Mouse (Mus musculus) naive thymus-derived CD4-positive, alpha-beta T cell, adult 2 months (primary cell): ENCODE measurements around the gene Cttnbp2nl.
A peak's percentile ranks its signal among the peaks of the same experiment; 100 is the strongest.

Source experiments
- DNase-seq: peaks from one replicate; pipeline ENCODE4 v3.0.0-alpha.2; 2011; ENCODE audit warnings: low read depth

Cttnbp2nl gene

DNA sequence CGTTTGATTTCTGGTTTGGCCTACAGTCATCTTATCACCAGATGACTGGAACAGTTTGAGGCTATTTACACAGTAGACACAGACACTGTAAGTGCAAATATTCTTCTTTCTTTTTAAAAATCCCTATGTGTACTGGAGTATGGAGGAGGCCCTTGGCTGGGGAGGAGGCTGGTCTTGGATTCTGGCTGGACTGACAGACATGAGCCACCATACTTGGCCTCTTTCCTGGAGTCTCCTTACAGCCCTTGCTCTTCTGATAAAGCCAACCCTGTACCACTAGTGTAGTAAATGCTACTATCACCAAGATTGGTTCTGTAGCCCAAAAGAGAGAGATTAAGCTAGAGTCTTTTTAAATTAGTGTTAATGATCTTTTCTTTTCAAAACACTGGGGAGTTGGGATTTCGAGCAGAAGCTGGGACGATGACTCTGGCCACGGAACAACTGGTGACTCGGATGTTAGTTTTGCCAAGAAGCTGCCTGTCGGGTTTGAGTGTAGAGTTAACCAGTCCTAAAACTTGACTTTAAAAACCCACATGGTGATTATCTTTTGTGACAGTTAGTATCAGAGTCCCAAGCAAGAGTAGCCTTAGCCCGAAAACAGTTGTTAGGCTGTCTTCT is 40.1 kb downstream of the Cttnbp2nl start:
- DNase-seq: no peak

DNA sequence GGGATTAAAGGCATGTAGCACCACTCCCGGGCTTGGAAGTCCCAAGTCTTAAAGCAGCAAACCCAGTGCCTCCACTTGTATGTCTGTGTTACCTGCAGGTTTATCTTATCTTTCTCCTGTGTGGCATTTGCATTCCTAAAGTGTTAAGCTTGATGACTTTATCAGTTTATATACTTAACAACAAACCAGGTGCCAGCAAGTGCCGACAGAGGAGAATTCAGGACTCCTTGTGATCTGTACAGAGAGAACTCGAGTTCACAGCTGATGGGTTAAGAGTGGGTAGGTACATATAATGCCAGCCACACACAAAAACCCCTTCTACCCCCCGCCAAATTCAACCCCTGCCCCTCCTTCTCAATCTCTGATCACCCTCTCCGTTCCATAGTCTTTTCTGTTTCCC is 41.1 kb downstream of the Cttnbp2nl start:
- DNase-seq: no peak

DNA sequence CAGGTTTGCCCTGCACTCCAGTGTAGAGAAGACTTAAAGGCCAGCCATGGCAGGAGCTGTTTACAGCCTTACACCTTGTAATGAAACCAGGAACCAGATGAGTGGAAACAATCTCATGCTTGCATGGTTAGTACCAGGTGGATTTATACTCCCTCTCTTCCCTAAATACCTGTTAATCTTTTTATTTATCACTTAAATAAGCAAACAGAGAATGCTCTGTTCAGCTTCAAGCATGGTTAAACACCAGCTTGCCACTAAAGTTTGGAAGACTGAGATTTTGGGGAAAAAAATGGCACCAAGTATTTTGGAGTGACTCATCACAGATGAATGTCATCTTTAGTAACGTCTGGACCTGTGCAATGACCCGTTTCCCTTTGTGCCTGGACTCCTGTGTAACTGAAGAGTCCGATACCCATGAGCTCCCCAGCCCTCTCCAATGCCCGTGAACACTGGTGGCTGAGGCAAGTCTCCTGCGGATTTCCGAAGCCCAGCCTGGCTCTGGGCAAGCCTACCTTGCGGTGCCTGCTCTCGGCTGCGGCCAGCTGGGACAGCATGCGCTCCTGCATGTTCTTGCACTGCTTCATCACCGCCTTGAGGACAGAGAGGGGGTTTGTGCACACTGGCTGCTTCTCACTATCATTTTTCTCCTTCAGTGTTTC is 42.1 kb downstream of the Cttnbp2nl start:
- no peak for DNase-seq

DNA sequence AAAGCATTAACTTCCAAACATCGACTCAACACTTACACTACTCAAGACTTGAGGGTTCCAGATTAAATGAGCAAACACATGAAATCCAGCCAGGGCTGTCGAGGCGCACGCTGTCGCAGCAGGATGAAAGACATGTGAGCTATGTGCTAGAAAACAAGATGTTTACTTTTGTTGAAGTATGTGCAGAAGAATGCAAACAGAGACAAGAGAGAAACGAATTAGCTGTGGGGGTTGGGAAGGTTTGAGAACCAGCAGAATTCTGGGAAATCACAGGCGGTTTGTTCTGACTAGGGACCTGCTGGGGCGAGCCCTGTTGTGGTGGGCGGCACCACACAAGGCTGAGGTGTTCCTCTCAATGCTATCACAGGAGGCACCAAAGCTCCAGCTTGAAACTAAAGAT is 44.9 kb downstream of the Cttnbp2nl start:
- no peak for DNase-seq

DNA sequence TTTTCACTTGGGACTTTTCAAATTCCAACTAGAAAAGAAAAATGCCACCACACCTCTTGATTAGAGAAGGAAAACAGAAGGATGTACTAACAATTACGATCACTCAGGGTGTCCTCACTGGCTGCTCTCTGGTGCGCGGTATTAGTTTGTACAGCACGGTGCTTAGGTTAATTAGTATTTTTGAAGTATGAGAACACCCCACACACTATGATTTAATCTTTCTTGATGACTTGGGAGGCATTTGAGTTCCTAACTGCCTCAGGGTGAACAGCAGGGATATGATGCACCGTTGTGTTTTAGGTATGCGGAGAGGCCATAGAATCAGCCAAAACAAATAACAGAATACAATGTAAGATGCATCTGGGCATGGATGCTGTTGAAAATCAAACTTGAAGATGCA is 46.8 kb downstream of the Cttnbp2nl start:
- DNase-seq: no peak

DNA sequence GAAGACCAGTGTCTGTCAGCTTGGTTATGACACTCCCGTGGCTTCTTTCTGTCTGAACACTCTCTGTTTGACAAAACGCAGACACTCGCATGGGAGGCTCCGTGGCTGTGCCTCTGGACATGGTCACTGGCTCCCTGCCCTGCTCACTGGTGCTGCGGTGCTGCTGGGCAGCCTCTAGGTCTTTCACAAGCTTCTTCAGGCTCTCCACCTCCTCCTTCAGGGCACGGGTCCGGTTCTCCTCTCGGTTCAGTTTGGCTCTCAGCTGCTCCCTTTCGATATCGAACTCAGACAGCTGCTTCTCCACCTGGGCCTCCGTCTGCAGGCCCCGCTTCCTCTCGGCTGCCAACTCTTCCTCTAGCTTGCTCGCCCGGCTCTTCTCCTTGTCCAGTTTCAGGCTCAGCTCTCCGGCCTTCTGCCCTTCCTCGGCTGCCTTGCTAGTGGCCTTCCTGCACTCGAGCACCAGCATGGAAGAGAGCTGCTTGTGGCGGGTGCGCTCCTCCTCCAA is 47.3 kb downstream of the Cttnbp2nl start:
- DNase-seq: no peak

DNA sequence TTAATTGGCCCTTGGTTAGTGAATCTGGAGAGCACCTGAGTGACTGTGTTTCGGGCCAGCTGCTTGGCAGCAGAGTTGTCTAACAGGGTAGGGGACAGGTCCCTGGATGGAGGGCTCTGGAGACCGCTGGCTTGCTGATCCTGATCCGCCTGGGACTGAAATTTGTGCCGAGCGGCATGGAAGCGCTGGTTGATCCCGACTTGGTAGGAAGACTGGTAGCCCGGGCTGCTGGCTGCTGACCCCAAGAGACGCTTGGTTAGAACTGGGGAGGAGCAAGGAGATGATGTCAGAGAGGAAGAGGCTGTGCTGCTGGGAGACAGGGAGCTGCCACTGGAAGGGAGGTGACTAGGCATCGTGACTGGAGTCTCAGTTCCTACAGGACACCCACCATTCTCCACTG is 47.9 kb downstream of the Cttnbp2nl start:
- DNase-seq: no peak

DNA sequence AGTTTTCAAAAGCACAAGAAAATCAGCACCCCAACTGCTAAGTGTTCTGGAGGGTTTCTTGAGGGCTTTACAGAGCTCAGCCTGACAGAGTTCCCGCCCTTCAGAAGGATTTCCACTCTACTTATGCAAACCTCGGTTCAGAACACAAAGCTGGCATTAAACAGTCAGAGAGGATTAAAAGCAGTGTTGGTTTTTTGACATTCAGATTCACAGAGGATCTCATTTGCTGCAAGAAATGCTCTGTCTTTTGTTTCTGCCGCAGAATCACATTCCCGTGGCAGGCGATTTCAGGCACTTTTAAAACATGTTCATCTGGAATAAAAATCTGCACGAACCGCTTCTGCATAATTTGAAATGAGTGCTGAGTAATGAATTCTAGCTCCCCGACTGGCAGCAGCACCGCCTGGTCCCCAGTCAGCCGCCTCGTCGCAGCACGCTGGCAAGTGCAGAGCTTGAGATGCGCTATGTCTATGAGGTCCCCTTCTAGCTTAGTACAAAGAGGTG is 48.9 kb downstream of the Cttnbp2nl start:
- DNase-seq: no peak

DNA sequence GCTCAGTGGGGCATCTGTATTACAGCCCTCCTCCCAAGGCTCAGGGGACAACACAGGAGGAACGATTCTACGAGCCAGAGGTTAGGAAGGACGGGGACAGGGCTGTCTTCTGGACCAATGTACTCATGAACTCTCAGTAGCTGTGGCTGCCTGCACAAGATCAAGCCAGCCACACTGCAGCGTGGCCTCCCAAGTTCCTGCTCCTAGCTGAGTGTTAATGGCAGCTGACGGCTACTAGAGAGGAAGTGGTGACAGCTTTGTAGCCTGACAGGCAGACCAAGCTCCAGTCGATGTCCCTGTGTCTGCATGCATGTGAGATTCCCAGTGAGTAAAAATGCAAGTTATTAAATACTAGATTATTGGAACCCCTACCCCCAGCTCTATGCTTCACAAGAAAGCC is 51.6 kb downstream of the Cttnbp2nl start:
- DNase-seq: no peak

DNA sequence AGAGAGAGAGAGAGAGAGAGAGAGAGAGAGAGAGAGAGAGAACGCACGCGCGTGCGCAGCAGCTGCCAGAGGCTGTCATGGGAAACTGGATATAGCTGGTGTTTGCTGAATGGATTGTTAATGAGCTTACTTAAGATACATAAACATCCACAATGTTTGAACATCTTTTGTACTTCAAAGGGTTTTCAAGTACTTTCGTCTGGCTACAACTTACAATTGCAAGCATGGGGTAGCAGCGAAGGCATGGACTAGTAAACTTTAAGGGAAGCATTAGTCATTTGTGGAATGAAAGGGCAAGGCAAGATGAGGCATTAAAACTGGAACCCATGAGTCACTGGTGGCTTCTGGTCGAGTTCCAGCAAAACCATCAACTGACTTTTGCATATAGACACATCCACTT is 52.4 kb downstream of the Cttnbp2nl start:
- no peak for DNase-seq

DNA sequence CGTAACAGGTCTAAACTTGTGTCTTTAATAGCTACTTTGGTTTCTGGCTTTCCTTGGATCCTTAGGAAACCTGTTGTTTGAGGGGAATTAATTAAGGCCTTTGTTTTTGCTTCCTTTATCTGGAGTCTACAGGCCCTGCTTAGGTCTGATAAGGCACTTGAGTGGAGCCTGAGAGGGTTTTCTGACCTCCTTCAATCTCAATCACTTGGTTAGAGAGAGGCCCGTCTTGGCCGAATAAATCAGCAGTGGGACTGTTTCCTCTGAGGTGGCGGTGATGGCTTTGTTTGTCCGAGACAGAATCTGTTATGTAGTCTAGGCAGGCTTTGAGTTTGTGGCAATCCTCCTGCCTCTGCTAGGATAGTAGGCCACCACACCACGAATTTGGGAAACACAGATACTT is 55.4 kb downstream of the Cttnbp2nl start:
- DNase-seq: no peak

DNA sequence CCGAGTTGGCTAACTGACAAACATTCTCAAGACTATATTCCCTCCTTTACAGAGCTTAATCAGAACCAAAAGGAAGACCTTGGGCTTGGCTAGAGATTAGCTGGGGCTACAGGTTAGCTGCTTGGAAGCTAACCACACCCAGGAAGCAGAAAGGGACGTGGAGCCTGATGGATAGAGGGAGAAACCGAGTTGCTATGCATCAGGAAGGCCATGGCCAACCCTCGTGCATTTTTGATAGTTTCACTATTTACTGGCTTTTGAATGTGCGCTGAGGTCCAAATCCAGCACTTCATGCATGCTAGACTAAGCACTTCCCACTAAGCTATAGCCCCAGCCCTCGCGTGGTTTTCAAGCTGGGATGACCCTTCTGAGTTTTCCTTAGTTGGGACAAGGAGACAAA is 57.2 kb downstream of the Cttnbp2nl start:
- no peak for DNase-seq

DNA sequence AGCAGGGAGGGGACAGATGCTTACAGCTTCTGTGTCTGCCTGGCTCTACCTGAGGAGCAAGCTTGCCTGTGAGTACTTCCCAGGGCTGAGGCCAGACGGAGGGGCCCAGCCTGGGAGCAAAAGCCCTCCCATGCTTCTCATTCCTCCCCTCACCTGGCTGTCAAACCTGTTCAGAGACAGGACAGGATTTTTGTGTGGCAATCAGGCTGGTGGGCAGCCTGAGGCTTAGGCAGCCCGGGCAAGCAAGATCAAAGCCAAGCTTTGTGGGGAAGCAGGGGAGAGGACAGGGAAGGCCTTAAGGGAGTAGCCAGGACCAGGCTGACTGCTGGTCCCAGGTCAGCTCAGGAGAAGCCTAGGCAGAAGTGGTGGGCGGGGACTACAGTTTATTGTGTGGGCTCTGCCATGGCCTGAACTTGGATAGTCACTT is 58.5 kb downstream of the Cttnbp2nl start:
- no peak for DNase-seq

DNA sequence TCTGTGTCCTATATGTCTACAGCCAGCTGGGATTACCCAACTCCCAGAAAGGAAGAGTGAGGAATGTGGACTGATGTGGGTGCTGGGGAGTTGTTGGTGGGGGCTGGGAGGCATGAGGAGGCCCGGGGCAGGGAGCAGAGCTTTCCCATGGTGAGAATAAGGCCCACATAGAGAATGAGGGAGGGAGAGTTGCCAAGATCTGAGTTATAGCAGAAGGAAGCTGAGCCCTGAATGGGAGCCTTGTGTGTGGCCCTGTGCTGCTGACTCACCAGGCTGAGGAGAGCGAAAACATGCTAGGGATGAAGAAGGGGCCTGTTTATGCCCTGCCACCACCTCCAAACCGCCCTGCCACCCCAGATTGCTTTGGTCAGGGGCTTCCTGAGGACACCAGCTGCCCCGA is 59.1 kb downstream of the Cttnbp2nl start:
- DNase-seq: no peak

DNA sequence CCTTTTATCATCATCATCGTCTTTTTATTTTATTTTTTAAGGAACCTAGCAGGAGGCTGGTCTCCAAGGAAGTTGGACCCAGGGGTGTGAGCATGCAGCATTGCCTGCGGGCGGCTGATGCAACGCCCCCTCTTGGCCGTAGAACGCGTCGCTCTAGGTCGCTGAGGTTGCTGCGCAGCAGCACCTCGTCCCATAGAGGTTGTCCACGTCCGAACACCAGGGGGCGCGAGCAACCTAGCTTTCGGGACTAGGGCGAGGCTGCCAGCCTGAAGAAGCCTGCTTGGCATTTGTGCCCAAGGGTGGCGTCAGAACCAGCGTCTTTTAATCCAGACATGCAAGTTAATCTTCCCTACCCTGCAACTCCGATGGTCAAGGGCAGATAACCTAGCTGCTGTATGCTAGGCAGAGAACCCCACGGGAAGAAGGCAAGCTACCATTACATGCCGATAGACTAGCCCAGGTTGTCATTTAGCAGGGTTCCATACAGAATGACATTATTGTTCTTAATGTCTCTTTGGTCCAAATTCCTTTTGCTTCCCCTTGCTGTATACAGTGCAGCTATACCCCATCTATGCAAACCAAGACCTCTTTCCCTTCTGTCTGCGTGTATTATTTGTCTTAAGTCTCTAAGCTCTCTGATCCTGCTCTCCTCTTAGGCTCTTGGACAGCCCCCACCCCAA is 60.1 kb downstream of the Cttnbp2nl start:
- DNase-seq: peak; percentile 84

DNA sequence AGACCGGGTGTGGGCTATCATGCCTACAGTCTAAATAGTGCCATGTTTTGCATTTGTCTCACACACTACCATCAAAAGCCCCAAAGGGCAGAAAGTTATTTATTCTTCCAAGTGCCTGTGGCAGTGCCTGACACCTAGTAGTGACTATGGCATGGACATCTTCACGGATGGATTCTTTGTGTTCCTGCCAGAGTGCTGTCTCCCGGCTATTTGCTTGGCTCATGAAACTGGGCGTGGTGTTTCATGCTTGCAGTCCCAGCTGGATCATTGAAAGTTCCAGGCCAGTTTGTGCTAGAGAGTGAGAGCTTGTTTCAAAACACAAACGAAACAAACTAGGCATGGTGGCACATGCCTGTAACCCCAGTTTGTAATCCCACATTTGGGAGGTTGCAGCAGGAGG is 61.2 kb downstream of the Cttnbp2nl start:
- DNase-seq: no peak

DNA sequence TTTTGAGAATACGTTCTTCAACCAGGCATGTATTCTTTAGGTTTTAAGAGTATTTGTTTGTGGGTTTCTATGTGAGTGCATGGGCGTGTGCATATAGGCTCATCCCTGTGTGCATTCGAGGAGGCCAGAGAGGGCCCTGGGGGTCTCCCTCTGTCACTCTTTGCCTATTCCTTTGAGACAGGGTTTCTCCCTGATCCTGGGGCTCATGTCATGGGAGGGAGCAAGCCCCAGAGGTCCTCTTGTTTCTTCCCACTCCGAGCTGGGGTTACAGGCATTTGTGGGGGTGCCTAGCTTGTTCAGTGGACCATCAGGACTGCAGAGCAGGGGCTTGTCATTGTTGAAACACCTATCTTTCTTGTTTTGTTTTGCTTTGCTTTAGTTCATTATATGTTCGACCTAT is 65.1 kb downstream of the Cttnbp2nl start:
- no peak for DNase-seq

DNA sequence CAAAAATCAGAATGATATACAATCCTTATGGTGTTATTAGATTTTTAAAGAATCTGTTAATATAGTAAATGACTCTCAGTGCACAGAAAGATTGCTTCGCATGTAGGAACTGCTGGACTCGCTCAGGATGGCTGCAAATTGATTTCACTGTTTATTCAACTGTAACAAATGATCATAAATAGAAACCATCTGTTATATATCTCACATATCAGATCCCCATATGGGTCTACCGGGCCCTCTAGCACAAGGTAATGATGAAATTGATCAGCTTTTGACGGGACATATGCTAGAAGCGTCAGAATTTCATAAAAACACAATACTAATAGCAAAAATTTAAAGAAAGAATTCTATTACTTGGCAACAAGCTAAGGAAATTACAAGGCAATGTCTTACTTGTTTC is 73.2 kb downstream of the Cttnbp2nl start:
- no peak for DNase-seq

DNA sequence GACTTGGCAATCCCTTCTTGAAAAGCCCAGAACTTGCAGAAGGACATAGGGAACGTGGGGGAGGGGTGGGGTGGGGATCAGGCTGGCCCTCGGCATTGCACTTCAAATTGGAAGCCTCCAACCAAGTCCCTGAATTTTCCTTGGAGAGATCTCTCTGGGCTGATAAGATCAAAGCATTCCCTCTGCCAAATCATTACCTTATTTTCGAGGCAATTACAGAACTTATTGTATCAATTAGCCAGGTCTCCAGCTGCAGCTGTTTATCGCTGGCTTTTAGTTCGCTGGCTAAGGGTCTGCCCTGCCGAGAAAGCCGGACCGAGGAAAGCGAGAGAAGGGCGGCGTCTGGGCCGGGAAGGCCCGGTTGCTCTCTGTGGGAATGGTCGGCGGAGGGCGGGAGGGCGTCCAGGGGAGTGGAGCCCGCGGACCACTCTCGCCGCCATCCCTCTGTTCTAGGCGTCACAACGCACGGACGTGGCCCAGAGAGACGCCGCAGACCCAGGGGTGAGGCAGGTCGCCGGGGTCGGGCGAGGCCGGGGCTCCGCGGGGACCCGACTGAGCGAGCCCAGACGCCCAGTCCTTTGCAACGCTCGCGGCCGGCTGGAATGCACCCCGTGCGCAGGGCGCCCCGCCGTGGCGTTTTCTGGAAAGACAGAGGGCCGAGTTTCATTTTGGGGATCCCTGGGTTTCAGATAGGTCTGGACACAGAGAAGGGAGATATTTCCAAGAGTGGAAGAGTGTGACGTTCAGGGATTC is 85.2 kb downstream of the Cttnbp2nl start:
- DNase-seq: peak; percentile 72

DNA sequence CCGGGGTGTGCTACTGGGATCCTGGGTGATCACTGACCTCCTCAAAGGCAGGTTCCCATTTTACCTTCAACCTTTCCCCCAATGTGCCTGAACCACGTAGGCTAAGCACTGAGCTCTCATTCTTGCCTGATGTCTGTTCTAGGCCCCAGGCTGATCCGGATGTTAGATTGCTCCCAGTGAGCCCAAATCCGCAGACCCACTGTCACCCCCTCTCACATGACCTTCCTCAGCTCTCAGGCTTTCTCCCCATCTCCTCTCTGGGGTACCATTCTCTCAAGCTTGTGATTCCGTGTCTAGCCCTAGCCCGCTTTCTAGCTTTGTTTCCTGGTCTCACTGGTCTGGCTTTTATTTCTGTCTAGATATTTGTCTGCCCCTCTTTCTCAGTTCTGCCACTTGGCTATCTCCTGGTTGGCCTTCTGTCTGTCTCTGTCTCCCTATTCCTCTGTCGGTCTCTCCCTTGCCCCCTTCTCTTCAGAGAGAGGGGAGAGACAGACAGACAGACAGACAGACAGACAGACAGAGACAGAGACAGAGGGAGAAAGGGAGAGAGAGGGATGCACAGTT is 86.9 kb downstream of the Cttnbp2nl start:
- DNase-seq: no peak

DNA sequence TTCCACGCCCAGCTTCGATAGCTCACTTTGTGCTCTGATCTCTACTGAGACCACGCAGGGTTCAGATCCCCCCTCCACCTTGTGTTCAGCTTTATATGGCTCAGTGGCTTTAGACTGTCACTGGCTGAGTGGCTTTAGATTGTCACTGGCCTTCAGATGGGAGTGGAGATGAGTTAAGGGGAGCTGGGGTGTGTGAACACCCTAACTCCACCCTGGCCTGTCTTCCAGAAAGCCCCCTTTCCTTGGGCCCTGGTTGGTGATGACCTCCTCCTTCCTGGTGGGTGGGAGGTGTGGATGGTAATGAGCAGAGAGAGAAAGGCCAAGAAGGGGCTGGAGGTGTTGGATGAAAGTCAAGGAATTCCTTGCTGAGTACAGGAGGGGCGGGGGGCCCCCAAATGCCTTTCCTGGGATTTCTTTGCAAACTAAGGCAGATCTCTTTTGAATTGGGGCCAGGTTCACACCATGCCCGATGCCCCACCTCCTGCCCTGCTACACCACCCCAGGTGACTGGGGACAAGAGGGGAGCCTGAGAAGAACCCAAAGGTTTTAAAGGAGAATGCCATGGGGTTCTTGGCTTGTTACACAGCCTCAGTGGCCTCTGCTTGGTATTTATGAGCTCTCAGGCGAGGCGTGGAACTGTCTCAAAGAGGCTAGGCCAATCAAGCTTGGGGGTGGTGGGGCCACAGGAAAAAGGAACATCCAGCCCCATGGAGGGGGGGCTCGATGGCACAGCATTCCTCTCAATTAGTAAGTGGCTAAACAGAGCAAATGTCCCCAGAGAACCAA is 87.7 kb downstream of the Cttnbp2nl start:
- no peak for DNase-seq
